Mouse (Mus musculus): ENCODE measurements around the gene Gm5460.

The Gm5460 gene

GRCm38 (mm10) chr14:34016381-34016780 lies at the start of gene Gm5460:
Gm5460 (plus strand) TSS chr14:34016758.
- no peak for DNase-seq

DNA sequence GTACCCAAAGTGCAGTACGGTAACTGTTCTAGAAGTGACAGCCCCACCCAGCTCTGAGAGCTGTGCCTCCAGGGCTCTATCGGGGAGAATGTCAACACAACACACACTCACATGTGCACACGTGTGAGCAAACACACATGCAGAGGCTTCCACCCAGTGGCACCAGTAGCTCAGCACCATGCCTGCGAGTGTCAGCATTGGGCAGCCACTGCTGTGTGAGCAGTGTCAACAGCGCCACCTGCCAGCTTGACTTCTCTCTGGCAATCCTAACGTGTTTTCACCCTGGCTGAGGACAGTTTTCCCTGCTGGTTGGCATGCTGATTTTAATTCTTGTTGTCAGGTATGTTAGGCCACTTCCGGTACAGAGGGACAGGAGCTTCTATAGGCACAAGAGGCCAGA lies 43.9 kb upstream of the Gm5460 start:
- DNase-seq, result no peak

DNA sequence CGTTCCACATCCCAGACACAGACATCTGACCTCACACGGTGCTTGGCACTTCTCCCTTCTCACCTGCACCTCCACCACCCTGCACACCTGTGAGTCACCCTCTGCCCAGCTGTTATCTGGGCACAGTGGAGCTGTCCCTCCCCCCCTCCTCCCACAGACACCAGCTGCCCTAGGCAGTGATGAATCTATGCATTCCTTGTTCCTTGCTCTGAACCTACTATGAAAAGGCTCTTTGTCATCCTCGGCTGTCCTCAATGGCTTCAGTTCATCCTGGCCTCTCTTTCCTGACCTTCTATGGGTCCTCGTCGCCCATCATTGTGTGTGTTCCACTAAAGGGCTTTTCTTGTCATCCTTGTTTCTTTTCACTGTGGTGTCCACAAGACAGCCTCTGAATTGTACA lies 41.8 kb upstream of the Gm5460 start:
- no peak for DNase-seq

- DNase-seq, result no peak
Measured at GRCm38 (mm10) chr14:33977748-33978147, 38.8 kb upstream of the Gm5460 start.

DNA sequence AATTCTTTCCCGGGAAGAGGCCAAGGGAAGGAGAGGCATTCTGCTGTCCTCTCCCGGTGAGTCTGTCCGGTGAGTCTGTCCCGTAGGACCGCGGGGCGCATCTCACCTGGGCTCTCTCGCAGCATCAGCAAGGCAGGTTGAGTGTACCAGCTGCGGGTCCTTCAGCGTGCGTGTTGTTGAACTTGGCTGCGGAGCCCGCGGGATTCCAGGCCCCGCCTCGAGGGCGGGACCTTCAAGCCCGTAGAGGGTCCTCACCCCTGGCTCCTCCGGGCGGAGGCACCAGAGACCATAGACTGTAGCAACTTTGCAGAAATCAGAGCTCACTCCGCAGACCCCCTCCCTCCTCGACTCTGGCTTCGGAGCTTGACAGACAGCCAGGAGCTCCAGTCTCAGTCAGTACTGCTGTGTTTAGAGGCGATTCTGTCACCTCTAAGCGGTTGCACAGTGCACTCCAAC lies 37.9 kb upstream of the Gm5460 start, which contains the start of gene Zfp488:
Zfp488 (minus strand) TSS at position 161 of the 456 bp plus-strand sequence.
- DNase-seq, result no peak

GRCm38 (mm10) chr14:33989201-33989600 lies 27.4 kb upstream of the Gm5460 start:
- DNase-seq, result no peak

DNA sequence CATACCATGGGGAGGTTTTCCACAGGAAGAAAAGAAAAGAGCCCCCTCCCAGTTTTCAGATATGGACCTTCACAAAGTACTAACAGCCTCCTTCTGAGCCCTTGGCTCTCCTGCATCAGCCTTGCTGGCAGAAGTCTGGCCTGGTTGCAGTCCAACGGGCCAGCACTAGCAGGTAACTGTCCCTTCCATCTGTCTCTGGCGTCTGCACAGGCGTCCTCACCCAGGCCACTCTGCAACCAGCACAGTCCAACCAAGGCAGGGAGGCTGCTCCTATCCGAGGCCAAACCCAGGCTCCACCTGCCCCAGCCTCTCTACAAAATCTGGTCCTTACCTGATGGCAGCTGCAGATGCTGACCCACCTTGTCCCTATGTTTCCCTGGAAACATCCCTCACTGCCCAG lies 24.6 kb upstream of the Gm5460 start:
- no peak for DNase-seq

GRCm38 (mm10) chr14:33993051-33993450 lies 23.5 kb upstream of the Gm5460 start:
- DNase-seq, result no peak

- peak in 1 of 2 experiments; percentile 38 for DNase-seq
Measured at GRCm38 (mm10) chr14:33993521-33994289, 22.9 kb upstream of the Gm5460 start.

- DNase-seq, result no peak
Measured at GRCm38 (mm10) chr14:33997427-33997826, 19.1 kb upstream of the Gm5460 start.

GRCm38 (mm10) chr14:34000076-34000475 lies 16.5 kb upstream of the Gm5460 start:
- no peak for DNase-seq

DNA sequence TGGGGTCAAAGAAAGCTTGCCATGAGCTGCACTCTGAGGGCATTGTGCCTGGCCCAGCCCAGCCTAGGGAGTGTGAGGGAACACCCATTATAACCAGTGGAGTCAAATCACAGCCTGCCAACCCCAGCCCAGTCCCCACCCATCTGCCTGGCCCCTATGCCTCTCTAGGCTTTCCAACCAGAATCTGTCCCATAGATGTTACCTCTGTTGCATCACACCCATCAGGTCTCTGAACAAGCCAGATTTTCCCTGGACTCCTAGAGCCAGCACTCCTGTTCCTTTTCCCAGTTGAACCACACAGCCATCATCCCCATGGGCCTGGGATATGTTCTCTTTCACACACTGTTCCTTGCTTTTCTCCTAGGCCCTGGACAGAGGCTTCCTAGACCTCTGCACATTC lies 15.1 kb upstream of the Gm5460 start:
- DNase-seq, result no peak

- no peak for DNase-seq
Measured at GRCm38 (mm10) chr14:34002358-34002757, 14.2 kb upstream of the Gm5460 start.

DNA sequence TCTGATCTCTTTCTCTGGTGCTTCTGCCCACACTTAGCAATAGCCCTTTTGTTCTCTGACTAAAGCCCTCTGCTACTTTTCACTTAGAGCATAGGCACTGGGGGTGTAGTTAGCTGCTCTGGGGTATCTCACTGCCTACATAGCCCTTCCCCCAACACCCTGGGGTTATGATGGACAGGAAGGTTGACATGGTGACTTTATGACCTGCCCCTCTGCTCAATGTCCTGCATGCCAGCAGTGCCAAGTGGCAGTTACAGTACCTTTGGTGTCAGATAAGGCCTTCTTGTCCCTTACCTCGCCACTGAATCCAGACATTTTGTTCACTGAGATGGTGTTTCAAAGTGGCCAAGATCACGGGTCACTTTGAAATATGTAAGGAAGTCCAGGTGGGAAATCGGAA lies 1.5 kb upstream of the Gm5460 start, which contains the start of gene Gm30083:
Gm30083 (minus strand) TSS at position 120 of the 400 bp plus-strand sequence.
- DNase-seq, result no peak

- DNase-seq, result no peak
Measured at GRCm38 (mm10) chr14:34016938-34017337, 380 bp downstream of the Gm5460 start.

DNA sequence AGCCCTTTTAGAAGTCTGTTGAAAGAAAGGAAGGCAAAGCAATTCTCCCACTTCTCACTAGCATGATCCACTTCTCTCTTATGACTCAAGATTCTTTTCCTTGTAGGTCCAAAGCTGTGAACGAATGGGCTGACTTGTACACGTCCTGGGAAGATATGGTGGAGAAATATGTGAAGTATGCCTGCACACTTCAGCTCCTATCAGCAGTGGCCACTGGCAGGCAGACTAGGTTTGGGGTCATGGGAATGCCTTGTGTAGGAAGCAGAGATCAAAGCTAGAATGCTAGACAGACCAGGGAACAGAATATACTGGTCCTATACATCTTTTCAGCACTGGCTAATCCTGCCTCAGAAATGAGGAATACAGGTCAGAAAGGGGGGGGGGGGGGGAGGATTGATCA lies 10.2 kb downstream of the Gm5460 start:
- DNase-seq, result no peak

DNA sequence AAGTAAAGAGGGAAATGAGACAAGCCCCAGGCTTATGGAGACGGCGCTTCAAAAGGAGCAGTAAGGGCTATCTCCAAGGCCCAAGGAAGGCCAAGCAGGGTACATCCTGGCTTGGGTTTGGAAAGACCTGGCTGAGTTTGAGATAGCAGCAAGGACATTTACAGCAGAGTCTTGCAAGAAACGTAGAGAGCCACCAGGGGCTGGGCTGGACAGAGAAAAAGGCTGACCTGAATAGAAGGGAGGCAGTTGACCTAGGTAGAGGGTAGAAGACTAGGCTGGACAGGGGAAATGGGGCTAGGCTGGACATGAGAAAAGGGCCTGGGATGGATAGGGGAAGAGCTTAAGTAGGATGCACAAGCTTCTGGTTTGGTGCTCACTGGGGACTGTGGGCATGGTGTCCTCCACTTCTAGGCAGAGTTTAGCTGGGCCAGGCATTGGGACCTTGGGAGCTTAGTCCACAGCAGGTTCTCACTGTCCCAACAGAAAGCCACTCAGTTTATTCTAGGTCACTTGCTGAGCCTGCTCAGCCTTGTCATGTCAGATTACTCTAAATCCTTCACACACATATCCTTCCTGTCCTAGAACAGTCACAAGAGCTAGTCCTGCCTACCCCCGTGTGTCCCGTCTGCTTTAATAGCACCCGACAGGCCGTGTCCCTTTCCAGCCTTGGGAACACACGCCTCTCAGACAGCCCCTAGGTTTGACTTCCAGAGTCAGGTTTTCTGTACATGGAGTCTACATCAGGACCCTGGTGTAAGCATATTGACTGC lies 17.5 kb downstream of the Gm5460 start:
- no peak for DNase-seq

DNA sequence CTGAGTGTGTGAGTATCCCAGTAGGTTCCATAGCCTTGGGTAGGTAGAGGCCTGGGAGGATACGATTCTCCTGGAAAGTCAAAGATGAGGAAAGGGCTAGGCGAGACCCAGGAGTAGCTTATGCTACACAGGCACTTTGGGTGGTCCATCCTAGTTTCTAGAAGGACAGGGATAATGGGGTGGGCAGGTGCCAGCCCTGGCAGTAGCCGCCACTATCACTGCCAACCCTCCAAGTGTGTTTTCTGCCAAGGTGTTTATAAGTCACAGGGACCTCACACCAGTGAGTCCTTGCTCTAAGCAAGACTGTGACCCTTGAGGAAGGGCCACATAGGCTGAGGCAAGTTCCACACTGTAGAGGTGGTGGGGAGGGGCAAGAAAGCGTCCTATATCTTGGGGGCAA lies 24.7 kb downstream of the Gm5460 start:
- DNase-seq, result no peak

DNA sequence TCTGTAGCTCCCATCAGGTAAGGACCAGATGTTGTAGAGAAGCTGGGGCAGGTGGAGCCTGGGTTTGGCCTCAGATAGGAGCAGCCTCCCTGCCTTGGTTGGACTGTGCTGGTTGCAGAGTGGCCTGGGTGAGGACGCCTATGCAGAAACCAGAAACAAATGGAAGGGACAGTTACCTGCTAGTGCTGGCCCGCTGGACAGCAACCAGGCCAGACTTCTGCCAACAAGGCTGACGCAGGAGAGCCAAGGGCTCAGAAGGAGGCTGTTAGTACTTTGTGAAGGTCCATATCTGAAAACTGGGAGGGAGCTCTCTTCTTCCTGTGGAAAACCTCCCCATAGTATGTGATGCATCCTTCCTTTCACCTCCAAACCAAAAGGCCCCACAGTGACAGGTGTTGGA lies 26.8 kb downstream of the Gm5460 start:
- DNase-seq, result no peak

DNA sequence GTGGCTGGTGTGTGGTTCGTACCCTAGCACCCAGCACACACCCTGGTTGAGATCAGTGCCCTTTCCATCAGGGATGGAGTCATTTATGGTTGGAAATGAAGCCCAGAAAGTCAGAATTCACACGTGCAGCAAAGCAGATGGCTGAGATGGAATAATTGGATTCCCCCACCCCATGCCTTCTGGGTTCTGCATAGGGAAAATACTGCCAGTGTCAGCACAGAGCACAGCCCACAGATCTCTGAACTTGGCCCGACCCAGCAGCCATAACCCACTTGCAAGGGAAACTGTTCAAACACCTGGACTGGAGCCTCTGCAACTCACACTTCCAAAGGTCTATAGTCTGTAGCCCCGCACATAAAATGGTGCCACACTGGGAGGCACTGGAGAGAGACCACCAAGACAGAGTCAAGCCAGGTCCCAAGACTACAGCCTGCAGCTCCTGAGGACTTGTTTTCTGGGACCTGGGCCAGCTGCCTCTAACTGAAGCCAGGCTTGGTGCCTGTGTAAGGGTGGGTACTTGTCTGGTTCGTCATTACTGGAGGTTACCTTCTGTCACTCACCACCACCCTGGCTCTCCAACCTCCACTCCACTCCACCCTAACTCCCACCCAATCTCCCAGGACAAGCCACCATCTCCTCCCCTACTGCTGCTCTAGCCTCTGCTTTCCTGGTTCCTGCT lies 33.7 kb downstream of the Gm5460 start:
- DNase-seq, result no peak

DNA sequence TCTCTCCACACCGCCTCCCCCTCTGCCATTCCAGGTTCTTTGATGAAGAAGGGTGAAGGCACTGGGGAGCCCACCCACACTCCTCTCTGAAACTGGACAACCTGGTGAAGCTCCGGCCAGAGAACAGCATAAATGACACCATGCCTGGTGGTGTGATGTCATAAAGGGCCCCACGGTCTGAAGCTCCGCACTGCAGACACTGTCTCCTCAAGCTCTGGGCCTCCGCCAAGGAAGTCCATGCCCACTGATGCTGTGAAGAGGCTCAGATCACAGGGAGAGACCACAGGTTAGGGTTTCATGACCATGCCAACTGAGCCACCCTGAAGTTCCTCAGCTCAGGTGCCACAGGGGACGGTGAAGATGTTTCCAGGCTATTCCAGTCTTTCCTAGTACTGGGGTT lies 36.0 kb downstream of the Gm5460 start, which contains the start of gene Antxrl:
Antxrl (plus strand) TSS at position 192 of the 400 bp plus-strand sequence.
- DNase-seq, result no peak

- DNase-seq, result no peak
Measured at GRCm38 (mm10) chr14:34071665-34072064, 55.1 kb downstream of the Gm5460 start.

GRCm38 (mm10) chr14:34075346-34075745 lies 58.8 kb downstream of the Gm5460 start:
- no peak for DNase-seq
